Mouse (Mus musculus): ENCODE data around the gene Gnptab. TPM values are rescaled to one million over a fixed set of nuclear protein-coding genes. Genes with fewer than 3 reads are reported as not detected.

Gene Gnptab
- polyA plus RNA-seq, 1 experiment: 4.6 TPM

DNA sequence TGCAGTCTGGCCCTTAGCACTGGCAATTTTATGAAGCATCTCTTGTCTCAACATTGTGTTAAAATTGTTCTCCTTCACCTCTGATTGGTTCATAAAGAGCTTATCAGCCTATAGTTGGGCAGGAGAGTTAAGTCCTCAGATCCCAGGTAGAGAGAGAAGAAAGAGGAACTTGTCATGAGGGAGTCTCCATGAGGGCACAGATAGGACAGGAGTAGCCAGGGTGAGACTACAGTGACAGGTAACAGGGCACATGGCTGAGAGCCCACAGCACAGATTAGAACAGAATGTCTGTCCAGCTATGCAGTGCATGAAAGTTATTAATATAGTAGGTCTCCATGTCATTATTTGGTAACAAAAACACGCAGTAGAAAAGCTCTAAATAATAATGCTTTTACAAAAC lies 16.7 kb upstream of the Gnptab start:
- Histone ChIP-seq H3K4me3 (no peak overlapping the region), H3K36me3 (ENCODE audit: control insufficient read depth, insufficient read depth) (no peaks in the 10 kb centered on the region), H3ac (ENCODE audit: control insufficient read depth, insufficient read length) (no peak overlapping the region), H3K4me2 (ENCODE audit: low read depth) (no peak overlapping the region), H3K79me2 (ENCODE audit: control insufficient read depth, insufficient read depth) (no peaks in the 10 kb centered on the region), H3K27me3 (ENCODE audit: control insufficient read depth, insufficient read depth, insufficient read length) (no peaks in the 10 kb centered on the region)
- TF ChIP-seq MYOG (IDR thresholded peaks at IDR 0.05; ENCODE audit: control insufficient read depth in 1 of 3, insufficient read depth in 1 of 3, insufficient read length in 2 of 3, low read depth in 2 of 3) (no peak), POLR2A (IDR thresholded peaks at IDR 0.05; ENCODE audit: insufficient read length, low read depth) (no peak), REST (IDR thresholded peaks at IDR 0.05; ENCODE audit: insufficient read depth, insufficient read length) (no peak), POLR2AphosphoS2 (IDR thresholded peaks at IDR 0.05; ENCODE audit: insufficient read length, low read depth) (no peak), SRF (IDR thresholded peaks at IDR 0.05; ENCODE audit: control insufficient read depth, insufficient read length, low read depth) (no peak), TCF3 (IDR thresholded peaks at IDR 0.05; ENCODE audit: insufficient read length, low read depth) (no peak), MAX (IDR thresholded peaks at IDR 0.05; ENCODE audit: low read depth) (no peak), MYOD1 (IDR thresholded peaks at IDR 0.05; ENCODE audit: control insufficient read depth in 1 of 3, insufficient read length in 2 of 3, low read depth in 2 of 3) (no peak), E2F4 (IDR thresholded peaks at IDR 0.05; ENCODE audit: insufficient read depth) (no peak), TCF12 (IDR thresholded peaks at IDR 0.05; ENCODE audit: insufficient read depth, poor library complexity, severe bottlenecking) (no peak), CEBPB (IDR thresholded peaks at IDR 0.05; ENCODE audit: insufficient read depth, poor library complexity, severe bottlenecking) (no peak), USF1 (IDR thresholded peaks at IDR 0.05; ENCODE audit: low read depth) (no peak)

DNA sequence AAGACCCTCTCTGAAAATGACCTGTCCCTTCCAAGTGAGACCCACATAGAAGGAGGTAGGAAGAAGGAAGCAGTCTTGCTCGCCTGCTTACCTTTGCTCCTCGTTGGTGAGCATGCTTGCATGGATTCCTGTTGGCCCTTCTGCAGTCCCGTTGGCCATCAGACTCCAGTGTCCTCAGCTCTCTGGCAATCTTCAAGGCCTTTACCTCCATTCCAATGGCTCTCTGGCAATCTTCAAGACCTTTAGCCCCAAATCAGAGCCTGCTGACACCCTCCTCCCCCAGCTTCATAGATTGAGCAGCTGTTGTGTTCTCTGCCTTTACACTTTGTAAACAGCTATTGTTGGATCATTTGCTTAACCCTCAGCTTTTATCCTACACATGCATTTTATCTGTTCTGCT lies 14.7 kb upstream of the Gnptab start:
- Histone ChIP-seq H3K27me3 (ENCODE audit: control insufficient read depth, insufficient read depth, insufficient read length) (no peaks in the 10 kb centered on the region), H3K36me3 (ENCODE audit: control insufficient read depth, insufficient read depth) (no peaks in the 10 kb centered on the region)
- TF ChIP-seq MYOD1 (IDR thresholded peaks at IDR 0.05; ENCODE audit: control insufficient read depth in 1 of 3, insufficient read length in 2 of 3, low read depth in 2 of 3): no peak
- TF ChIP-seq POLR2A (IDR thresholded peaks at IDR 0.05; ENCODE audit: insufficient read length, low read depth): no peak
- TF ChIP-seq MAX (IDR thresholded peaks at IDR 0.05; ENCODE audit: low read depth): no peak
- no peak for TF ChIP-seq TCF12 (IDR thresholded peaks at IDR 0.05; ENCODE audit: insufficient read depth, poor library complexity, severe bottlenecking)
- TF ChIP-seq SRF (IDR thresholded peaks at IDR 0.05; ENCODE audit: control insufficient read depth, insufficient read length, low read depth): no peak
- no peak for TF ChIP-seq USF1 (IDR thresholded peaks at IDR 0.05; ENCODE audit: low read depth)
- TF ChIP-seq E2F4 (IDR thresholded peaks at IDR 0.05; ENCODE audit: insufficient read depth): no peak
- no peak for TF ChIP-seq REST (IDR thresholded peaks at IDR 0.05; ENCODE audit: insufficient read depth, insufficient read length)
- no peak for TF ChIP-seq MYOG (IDR thresholded peaks at IDR 0.05; ENCODE audit: control insufficient read depth in 1 of 3, insufficient read depth in 1 of 3, insufficient read length in 2 of 3, low read depth in 2 of 3)
- no peak for TF ChIP-seq TCF3 (IDR thresholded peaks at IDR 0.05; ENCODE audit: insufficient read length, low read depth)
- no peak for TF ChIP-seq POLR2AphosphoS2 (IDR thresholded peaks at IDR 0.05; ENCODE audit: insufficient read length, low read depth)
- TF ChIP-seq CEBPB (IDR thresholded peaks at IDR 0.05; ENCODE audit: insufficient read depth, poor library complexity, severe bottlenecking): no peak

GRCm38 (mm10) chr10:88369233-88369632 lies 9.7 kb upstream of the Gnptab start:
- no peak overlapping the region for H3K4me2 ChIP-seq (ENCODE audit: low read depth)
- no peaks in the 10 kb centered on the region for H3K79me2 ChIP-seq (ENCODE audit: control insufficient read depth, insufficient read depth)
- no peaks in the 10 kb centered on the region for H3K36me3 ChIP-seq (ENCODE audit: control insufficient read depth, insufficient read depth)
- no peak overlapping the region for H3K4me3 ChIP-seq
- no peak overlapping the region for H3ac ChIP-seq (ENCODE audit: control insufficient read depth, insufficient read length)
- TF ChIP-seq REST (IDR thresholded peaks at IDR 0.05; ENCODE audit: insufficient read depth, insufficient read length) (no peak), POLR2A (IDR thresholded peaks at IDR 0.05; ENCODE audit: insufficient read length, low read depth) (no peak), CEBPB (IDR thresholded peaks at IDR 0.05; ENCODE audit: insufficient read depth, poor library complexity, severe bottlenecking) (no peak), MYOG (IDR thresholded peaks at IDR 0.05; ENCODE audit: control insufficient read depth in 1 of 3, insufficient read depth in 1 of 3, insufficient read length in 2 of 3, low read depth in 2 of 3) (no peak), MYOD1 (IDR thresholded peaks at IDR 0.05; ENCODE audit: control insufficient read depth in 1 of 3, insufficient read length in 2 of 3, low read depth in 2 of 3) (no peak), USF1 (IDR thresholded peaks at IDR 0.05; ENCODE audit: low read depth) (no peak), TCF3 (IDR thresholded peaks at IDR 0.05; ENCODE audit: insufficient read length, low read depth) (no peak), MAX (IDR thresholded peaks at IDR 0.05; ENCODE audit: low read depth) (no peak), SRF (IDR thresholded peaks at IDR 0.05; ENCODE audit: control insufficient read depth, insufficient read length, low read depth) (no peak), POLR2AphosphoS2 (IDR thresholded peaks at IDR 0.05; ENCODE audit: insufficient read length, low read depth) (no peak), TCF12 (IDR thresholded peaks at IDR 0.05; ENCODE audit: insufficient read depth, poor library complexity, severe bottlenecking) (no peak), E2F4 (IDR thresholded peaks at IDR 0.05; ENCODE audit: insufficient read depth) (no peak)
- no peaks in the 10 kb centered on the region for H3K27me3 ChIP-seq (ENCODE audit: control insufficient read depth, insufficient read depth, insufficient read length)

More for the DNA sequence above, 14.7 kb upstream of the Gnptab start:
- Histone ChIP-seq H3ac (ENCODE audit: control insufficient read depth, insufficient read length) (no peak overlapping the region), H3K79me2 (ENCODE audit: control insufficient read depth, insufficient read depth) (no peaks in the 10 kb centered on the region), H3K4me3 (no peak overlapping the region), H3K4me2 (ENCODE audit: low read depth) (no peak overlapping the region)

DNA sequence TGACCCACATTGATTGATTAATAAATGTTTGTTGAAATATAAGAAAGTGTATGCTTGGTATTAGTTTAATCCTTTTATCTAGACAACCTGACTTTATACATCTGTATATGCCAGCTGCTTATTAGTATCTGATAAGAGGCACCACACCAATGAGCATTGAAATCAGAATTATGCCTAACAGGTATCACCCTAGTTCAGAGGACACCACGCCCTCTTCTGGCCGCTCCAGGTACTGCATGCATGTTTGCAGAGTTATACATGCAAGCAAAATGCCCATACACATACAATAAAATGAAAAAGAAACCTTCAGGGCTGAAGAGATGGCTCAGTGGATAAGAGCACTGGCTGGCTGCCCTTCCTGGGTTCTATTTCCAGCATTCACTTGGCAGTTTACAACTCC lies 7.1 kb upstream of the Gnptab start:
- Histone ChIP-seq H3K36me3 (ENCODE audit: control insufficient read depth, insufficient read depth) (no peaks in the 10 kb centered on the region), H3K4me3 (no peak overlapping the region), H3K79me2 (ENCODE audit: control insufficient read depth, insufficient read depth) (no peaks in the 10 kb centered on the region), H3ac (ENCODE audit: control insufficient read depth, insufficient read length) (no peak overlapping the region), H3K4me2 (ENCODE audit: low read depth) (no peak overlapping the region), H3K27me3 (ENCODE audit: control insufficient read depth, insufficient read depth, insufficient read length) (no peaks in the 10 kb centered on the region)
- TF ChIP-seq TCF12 (IDR thresholded peaks at IDR 0.05; ENCODE audit: insufficient read depth, poor library complexity, severe bottlenecking): no peak
- no peak for TF ChIP-seq USF1 (IDR thresholded peaks at IDR 0.05; ENCODE audit: low read depth)
- TF ChIP-seq CEBPB (IDR thresholded peaks at IDR 0.05; ENCODE audit: insufficient read depth, poor library complexity, severe bottlenecking): no peak
- no peak for TF ChIP-seq MAX (IDR thresholded peaks at IDR 0.05; ENCODE audit: low read depth)
- TF ChIP-seq E2F4 (IDR thresholded peaks at IDR 0.05; ENCODE audit: insufficient read depth): no peak
- no peak for TF ChIP-seq TCF3 (IDR thresholded peaks at IDR 0.05; ENCODE audit: insufficient read length, low read depth)
- no peak for TF ChIP-seq POLR2AphosphoS2 (IDR thresholded peaks at IDR 0.05; ENCODE audit: insufficient read length, low read depth)
- TF ChIP-seq MYOG (IDR thresholded peaks at IDR 0.05; ENCODE audit: control insufficient read depth in 1 of 3, insufficient read depth in 1 of 3, insufficient read length in 2 of 3, low read depth in 2 of 3): no peak
- no peak for TF ChIP-seq POLR2A (IDR thresholded peaks at IDR 0.05; ENCODE audit: insufficient read length, low read depth)
- no peak for TF ChIP-seq SRF (IDR thresholded peaks at IDR 0.05; ENCODE audit: control insufficient read depth, insufficient read length, low read depth)
- TF ChIP-seq REST (IDR thresholded peaks at IDR 0.05; ENCODE audit: insufficient read depth, insufficient read length): no peak
- no peak for TF ChIP-seq MYOD1 (IDR thresholded peaks at IDR 0.05; ENCODE audit: control insufficient read depth in 1 of 3, insufficient read length in 2 of 3, low read depth in 2 of 3)

All from myocyte (in vitro differentiated cells).